Mouse (Mus musculus): Measurements from ENCODE around the gene Nwd1.
A peak's percentile ranks its signal among the peaks of the same experiment; 100 is the strongest.

- TF ChIP-seq CTCF (IDR thresholded peaks at IDR 0.05; ENCODE audit: control insufficient read depth, insufficient read depth, low read length) (0 out of 2 replicates have a peak, but pooled peaks have one; percentile 11), POLR2A (IDR thresholded peaks at IDR 0.05; ENCODE audit: borderline replicate concordance, control insufficient read depth, low read depth, low read length) (no peak)
These were observed 13.5 kb downstream of the Nwd1 start for GRCm38 (mm10) chr8:72659967-72660366.
